Mouse (Mus musculus): ENCODE data around the gene Sag.

DNA sequence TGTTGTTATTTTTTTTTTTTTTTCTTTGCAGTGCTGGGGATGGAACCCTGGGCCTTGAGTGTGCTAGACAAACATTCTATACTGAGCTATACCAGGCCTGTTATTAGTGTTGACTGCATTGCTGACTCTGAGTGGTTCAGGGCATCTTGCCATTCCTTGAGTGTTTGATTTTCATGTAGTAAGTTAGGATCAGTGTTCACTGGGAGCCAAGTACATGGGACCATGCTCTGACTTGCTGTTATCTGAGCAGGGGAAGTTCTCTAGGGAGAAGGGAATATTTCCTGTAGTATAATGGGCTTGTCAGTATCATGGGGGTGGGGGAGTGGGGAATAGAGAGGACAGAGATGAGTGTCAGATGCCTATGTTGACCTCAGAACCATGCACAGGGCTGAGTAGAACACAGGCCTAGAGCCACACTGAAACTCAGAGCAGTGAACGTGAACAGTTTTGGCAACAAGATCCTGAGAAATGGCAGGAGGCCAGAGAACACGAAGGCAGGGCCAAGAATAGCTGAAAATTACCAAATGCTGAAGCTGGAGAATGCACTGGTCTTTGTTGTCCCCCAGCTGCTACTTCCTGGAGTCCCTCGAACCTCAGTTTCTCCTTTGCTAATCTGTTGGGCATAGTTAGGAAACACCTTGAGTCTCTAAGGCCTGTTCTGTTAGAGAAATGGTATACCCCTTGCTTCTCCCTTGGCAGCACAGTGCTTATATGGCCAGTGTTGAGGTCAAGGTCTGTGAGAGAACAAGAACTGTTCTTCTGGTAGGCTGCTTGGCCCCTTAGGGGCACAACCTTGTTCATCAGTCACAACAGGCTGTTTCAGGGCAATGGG is 76.2 kb downstream of the Sag start:
- no peak for TF ChIP-seq EP300 (optimal IDR thresholded peaks at IDR 0.05)
- TF ChIP-seq CTCF (IDR thresholded peaks at IDR 0.05; ENCODE audit: low read depth) = no peak

All from stomach, postnatal 0 days (tissue).